Mouse (Mus musculus) heart, postnatal 4 days (tissue): Measurements from ENCODE around the gene Prkra. TPM values are rescaled to one million over a fixed set of nuclear protein-coding genes. Genes with fewer than 3 reads are reported as not detected.

ENCODE experiments used
- DNase-seq: peaks from one replicate; pipeline ENCODE4 v3.0.0; 2021
- total RNA-seq, 2 experiments: library from RNA; stranded (reverse); gene quantifications; 2 replicates each; pipeline ENCODE4 v1.2.3; 2021

The Prkra gene
- total RNA-seq = 10 to 100 TPM; 20.7 to 22.6 TPM

DNA sequence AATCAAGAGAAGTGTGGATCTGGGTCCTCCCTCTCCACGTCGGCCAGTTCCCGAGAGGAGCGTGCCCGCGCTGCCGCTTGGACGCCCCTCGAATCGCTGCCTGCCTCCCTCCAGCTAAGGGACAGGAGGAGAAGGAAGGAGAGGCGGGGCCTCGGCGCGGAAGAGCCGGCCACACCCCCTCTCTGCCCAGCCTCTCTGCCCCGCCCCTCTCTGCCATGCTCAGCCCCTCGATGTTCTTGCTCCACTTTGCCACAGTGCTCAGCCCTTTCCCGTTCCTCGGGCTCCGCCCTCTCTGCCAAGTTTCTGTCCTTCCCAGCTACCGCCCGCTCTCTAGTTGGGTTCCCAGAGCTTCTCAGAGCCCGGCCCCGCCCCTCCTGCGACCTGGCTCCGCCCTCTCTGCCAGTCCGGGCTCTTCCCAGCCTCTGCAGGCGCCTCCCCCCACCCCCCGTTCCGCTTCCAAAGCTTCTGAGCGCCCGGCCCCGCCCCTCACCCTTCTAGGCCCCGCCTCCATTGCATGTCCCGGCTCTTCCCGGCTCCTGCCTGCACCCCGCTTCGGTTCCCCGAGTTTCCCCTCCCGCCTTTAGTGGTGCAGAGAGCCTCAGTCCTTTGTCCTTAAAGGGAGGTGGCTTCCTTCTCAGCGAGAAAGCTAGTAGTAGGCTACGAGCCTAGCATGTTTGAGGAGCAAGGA, at the start of gene Prkra, which contains the start of gene Pjvk:
TSS of gene Prkra (minus strand) at position 133 of the 688 bp plus-strand sequence.
TSS of gene Pjvk (plus strand) at position 594 of the 688 bp plus-strand sequence.
- peak; percentile 99 for DNase-seq

DNA sequence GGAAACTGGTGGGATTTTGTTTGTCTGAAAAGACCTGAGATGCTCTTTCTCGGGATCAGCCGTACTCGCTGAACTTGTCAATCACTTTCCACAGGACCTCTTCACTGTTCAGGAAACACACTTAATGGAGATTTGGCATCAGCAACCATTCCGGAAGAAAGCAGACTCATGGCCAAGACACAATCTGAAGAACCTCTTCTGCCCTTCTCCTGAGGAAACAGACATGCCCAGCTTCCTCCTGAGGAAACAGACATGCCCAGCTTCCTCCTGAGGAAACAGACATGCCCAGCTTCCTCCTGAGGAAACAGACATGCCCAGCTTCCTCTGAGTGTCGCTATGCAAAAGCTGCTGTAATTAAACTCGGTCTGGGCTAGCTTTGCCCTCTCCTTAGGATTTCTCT, 47.5 kb upstream of the Prkra start:
- no peak for DNase-seq

DNA sequence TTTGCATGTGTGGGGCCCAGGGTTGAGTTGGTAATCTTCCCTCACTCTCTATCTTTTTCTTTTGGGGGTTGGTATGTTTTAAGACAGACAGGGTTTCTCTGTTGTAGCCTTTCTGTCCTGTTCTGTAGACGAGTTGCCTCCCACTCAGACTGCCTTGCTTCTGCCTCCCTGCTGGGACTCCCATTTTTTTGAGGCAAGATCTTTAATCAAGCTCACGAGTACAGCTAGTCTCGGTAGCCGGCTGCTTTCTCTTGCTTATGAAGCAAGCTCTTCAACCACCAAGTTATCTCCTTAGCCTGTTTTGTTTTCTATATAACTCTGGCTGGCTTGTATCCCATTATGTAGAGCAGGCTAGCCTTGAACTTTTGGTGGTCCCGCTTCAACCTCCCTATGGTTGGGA, 46.0 kb upstream of the Prkra start:
- DNase-seq = no peak

DNA sequence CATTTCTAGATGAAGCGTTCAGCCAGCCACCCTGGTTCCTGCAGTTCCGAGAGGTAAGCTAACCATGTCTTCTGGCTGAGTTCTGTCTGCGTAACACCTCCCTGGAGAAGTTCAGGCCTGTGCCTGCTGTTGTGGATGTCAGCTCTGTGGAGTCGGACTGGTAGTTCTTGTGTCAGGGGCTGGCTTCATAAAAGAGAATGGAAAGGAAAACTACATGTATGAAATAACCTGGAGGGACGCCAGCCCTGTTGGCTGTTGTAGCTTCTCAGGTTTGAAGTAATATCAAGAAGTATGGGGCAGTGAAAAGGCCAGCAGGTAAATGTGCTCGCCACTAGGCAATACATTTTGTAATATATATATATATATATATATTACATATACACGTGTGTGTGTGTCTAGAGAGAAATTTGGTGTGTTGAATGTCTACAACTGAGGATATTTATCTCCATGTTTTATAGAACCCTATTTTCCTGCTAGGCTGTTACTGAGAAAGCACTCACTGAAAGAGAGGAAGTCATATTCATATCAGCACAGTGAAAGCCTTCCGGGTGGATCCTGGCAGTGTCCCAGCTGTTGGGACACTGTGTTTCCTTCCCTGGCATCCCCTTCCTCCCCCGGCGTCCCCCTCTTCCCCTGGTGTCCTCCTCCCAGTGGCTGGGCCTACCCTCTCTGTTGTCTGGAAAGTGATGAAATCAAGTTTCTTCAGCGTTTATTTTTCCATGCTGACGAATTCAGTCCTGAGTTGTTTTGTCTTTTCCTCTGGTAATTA, 42.8 kb upstream of the Prkra start:
- peak; percentile 63 for DNase-seq

DNA sequence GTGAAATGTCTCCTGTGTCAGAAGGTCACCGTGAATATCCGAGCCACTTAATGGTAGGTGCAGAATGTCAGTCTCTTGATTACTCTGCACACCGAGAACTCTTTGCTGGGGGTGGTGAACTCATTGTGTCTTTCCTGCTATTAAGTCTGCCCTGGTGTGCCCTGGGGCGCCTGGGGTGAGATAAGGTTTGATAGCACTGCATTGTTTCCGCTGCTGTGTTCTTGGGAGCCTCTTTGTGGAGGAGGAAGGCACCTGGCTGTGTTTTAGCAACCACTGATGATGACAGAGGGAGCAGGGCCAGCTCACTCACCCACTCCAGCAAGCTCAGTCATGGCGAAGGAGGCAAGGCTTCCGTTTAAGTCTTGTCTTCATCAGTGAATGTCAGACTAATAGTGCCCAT, 40.3 kb upstream of the Prkra start:
- no peak for DNase-seq

DNA sequence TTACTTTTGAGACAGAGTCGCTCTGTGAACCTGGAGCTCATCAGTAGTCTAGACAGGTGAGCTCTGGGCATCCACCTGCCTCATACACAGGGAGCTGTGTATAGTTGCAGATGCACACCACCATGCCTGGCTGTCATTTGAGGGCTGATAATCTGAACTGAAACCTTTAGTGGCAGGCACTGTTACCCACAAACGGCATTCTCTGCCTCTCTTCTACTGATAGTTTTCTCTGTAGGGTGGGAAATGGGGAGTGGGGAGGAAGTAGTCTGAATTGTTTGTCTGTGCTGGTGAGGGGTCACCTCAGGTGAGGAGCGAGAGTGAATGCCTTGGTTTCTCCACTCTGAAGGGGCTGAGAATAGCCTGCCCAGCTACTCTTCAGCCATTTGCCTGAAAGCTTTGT, 39.8 kb upstream of the Prkra start:
- DNase-seq = no peak

DNA sequence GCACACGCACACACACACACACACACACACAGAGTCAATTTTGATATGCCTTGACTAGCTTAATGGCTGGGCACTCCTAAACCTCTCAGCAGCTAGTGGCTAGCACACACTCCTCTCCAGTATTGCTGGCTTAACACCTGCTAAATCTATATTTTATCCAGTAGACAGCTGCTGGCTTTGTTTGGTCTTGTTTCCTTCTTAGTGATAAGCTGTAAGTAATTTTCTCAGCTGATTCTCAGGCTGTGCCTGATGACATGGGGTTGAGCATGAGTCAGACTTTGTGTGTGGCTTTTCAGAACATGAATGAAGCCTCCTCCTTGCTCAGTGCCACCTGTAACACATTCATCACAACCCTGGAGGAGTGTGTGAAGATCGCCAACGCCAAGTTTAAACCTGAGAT, 39.2 kb upstream of the Prkra start:
- no peak for DNase-seq

DNA sequence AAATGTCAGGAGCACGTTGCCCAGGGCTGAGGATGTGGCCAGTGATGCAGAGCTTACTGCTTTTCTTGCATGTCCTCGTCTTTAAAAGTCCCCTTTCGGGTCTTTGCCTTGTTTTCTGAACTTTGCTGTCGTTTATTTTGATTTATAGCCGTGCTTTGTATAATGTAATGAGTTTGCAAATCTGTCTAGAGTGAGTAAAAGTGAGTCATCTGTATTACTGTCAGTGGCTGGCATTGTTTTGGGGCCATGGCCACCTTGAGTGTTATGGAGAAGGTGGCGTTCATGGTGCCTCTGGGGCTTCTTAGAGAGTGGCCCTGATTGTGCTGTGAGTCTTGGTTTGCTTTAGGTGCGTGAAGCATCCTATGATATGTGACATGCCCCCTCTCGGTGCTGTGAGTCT, 34.5 kb upstream of the Prkra start:
- no peak for DNase-seq

DNA sequence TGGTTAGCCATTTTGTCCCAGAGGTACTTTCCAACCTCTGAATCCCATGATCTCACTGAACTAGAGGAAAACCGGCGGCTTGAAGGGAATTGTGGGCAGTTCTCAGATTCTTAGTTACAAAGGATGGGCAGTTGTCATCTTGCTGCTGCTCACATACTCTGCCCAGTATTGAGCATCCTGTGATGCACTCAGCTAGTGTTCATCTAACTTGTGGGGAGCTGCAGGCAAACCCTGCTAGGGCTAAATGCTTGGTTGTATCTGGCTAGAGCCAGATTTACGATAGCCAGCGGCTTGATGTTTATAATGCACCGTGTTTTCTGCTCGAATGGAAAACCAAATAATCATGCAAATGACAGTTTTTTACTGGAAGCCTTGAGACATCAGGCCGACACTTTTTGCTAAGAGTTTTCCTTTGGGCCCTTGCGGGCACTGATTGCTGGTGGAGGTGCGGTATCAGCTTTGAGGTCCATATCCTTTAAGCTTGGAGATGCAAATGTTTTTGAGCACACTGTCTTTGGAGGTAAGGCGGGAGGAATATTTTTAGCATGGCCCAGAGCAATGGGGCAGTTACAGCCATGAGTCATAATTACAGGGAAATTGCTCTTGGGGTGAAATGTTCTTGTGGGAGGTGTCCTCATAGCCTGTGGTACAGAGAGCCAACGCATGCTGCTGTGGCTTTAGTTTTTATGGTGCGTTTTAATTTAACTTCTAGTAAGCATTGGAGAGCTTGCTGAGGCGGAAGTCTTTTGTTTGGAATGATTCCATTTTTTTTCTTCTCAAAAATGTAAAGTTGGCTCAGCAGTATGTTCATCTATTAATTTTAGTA, 28.8 kb upstream of the Prkra start:
- DNase-seq = no peak

DNA sequence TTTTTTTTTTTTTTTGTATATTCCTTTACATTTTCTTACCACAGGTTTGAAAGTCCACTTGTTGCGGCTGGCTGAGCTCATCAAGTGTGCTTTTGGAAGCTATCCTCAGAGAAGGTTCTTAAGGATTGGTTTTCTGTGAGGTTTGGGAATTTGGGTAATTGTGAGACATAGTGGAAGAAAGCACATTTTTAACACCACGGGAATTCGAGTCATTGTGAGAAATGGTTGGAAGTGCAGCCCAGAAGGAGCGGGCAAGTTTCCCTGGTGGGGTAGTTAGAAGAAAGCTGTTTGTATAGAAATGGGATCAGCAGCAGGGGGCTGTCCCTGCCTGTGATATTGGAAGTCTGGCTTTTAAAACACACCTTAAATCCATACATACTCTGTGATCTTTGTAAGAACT, 28.1 kb upstream of the Prkra start:
- DNase-seq = no peak

DNA sequence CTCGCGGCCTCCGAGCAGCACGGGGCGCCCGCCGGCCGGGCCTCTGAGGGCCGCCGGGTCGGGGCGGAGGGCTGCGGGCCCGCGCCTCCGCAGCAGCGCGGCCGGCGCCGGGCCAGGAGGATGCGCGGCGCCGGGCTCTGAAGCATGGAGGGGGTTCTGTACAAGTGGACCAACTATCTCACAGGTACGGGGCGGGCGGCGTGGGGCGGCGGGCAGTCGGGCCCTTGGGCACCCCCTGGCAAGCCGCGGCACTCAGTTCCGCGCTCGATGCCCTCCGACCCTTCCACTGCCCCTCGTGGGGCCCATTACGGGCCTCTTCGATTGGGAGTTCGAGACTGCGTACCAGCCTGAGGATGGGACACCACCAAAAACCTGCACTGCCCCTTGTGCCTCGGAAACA, 27.6 kb upstream of the Prkra start:
- peak; percentile 25 for DNase-seq

DNA sequence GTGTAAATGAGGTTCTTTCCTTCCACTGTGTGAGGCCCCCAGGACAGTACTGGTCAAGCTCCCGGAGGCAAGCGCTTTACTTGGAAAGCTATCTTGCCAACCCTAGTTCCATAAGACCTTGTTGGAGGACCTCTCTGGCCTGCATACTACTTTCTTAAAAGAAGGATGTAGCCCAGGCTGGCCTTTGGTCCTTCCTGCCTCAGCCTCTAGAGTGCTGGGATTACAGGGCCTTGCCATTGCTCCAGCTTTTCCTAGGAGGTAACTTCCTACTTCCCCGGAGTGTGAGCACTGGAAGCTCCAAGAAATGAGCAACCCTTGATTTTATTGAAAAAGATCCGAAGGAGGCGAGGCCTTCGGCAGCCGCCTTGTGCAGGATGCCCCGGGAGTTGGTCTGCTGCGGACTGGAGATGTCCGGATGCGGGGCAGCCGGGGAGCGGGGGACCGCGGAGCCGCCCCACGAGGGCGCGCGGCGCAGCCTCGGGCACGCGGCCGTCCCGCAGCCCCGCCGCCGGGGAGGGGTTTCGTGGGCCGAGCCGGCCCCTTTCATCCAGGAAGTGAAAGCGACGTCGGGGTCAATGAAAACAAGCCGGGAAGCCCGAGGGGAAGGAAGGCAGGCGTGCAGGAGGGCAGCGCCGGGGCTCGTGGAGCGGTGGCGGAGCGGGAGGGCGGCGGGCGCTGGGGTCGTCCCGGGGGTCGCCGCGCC, 27.1 kb upstream of the Prkra start, which contains the start of gene Plekha3:
TSS of gene Plekha3 (plus strand) at position 557 of the 703 bp plus-strand sequence.
- peak; percentile 85 for DNase-seq

DNA sequence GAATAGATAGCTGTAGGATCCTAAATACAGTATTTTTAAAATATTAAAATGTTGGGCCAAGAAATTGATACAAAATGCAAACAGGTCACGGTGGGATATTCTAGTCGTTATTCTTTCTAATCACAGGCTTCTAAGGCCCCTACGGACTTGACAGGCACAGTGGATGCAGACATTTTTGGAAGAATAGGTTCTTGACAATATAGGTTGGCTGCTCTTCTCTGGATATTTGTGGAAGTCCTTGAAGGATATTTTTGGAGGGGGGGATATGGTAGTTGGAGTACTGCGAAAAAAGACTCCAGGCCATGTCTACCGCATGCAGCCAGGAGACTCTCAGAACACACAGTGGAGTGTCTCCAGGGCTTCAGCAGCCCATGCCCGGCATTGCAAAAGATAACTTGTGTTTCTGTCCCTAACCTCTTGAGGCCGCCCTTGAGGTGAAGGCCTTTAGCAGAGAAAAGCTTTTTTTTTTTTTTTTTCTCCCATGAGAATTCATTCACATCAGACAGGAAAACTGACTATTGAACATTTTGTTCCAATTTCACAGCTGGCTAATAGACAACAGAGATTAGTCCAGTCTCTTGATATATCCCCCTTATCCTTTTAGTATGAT, 25.8 kb upstream of the Prkra start:
- peak; percentile 62 for DNase-seq

DNA sequence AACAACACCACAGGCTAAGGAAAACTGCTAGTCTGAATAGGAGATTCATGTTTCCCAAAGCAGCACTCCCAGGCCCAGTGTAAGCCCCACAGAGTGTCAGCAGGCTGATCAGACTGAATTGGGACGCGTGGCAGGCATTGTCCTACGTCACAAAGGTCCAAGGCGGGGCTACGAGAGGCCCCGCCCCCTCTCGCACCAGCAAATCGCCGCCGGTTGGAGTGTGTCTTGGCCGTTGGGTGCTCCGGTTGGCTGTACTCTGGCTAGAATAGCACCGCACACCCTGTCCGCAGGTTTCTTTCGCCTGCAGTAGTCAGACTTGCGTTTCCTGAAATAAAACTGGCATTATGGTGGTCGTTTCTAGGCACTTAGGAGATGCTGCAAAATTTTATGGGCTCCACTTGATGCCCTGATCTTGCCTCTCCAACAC, 25.2 kb upstream of the Prkra start, which contains the start of gene Fkbp7:
TSS of gene Fkbp7 (minus strand) at position 151 of the 427 bp plus-strand sequence.
- DNase-seq = peak; percentile 93

DNA sequence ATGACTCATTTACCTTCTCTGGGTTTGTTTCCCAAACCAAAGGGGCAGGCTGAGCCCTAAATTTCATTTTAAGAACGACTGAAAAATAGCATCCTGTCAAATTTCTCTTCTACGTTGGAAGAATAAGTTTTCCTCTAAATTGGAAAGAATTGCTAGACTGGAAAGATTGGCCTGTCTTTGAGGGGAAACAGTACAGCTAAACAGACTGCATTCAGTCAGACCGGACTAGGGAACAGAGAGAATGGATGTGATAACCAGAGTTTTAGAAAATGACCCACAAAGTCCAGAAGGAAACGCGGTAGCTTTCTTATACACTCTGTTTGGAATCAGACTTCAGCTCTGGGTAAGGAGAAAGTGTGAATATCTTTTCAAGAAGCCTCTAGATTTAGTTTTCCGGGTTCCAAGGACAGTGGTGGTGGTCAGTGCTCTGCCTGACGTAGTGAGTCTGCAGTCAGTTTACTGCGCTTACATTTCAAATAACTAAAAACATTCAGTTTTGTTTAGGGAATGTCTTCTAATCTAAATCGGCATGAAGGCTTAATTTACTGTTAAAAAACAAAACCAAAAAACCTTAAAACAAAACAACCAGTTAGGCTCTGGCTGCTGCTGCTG, 24.4 kb upstream of the Prkra start:
- DNase-seq = no peak

DNA sequence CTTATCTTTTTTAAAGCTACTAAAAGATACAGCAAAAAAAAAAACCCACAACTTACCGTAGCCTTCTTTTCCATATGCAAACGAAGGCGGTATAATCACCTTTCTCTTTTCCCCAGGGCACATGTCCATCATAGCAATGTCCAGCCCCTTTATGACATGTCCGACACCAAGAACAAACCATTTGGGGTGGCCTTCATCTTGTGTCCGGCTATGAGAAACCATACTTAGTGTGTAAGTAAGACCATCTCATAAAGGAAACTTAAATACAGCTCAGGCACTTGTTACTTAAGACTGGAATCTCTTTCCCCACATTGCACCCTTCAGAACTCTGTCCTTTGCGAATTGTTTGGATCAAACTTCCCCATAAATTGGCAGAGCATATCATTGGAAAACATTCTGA, 23.8 kb upstream of the Prkra start:
- no peak for DNase-seq

DNA sequence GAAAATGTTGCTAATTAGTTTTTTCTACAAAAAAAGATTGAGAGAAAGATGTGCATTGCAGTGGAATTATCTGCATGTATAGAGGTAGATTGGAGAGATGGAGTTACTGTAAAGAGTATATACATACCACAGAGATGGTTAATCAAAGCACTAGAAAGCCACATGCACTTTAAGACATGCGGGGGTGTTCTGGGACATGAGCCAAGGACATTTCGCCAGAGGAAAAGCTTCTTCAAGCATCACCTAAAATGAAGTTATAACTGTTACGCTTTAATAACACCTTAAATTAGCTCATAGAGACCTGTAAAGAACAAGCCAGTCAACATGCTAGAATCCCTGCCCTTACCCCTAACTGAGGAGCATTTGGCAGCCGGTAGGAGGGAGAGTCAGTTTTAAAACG, 19.4 kb upstream of the Prkra start:
- DNase-seq = no peak

DNA sequence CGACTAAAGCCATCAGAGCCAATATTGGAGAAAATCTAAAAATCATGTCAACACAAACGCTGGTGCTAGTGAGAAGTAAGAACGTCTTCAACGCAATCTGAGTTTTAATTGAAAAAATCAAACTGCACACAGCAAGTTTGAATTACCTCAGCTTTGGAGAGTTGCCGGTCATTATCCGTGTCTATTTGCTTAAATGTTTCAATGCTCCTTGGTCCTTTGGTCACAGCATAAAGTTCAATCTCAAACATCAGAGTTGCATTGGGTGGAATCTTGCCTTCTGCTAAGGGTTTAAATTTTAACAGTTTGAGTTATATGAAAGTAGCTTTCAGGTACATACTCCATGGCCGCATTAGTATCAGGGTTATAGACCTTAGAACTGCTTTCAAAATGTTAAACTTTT, 17.7 kb upstream of the Prkra start:
- DNase-seq = no peak

DNA sequence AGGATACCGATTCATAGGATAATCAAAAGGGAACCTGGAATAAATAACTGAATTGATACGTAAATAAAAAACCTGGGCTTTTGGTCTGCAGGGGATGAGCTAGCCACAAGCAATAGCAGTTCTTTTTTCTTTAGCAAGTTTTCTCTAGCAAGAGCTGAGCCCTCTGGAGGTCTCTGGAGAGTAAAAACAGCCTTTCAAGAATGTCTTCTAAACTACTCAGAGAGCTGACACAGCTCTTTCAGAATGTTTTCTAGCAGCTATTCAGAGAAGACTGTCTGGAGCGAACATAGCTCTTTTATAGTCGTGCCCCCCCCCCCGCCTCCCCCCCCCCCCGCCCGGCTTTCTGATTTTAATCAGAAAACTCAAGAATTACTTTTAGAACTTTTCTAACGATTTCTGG, 11.6 kb upstream of the Prkra start:
- DNase-seq = no peak

DNA sequence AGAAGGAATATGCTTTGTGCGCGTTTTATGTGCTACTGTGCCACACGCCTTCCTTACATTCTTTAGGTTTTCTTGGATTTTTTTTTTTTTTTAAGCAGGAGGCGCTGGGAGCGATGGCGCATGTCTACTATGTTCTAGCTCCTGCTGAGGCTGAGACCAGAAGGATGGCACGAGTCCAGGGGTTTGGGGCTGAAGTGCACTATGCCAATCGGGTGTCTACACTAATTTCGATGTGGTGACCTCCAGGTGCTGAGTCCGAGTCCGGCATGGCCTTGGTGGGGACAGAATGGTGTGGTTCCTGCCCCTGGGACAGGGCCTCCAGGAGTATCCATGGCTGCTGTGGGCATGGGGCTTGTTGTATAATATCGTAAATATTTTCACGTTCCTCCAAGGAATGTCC, 10.7 kb upstream of the Prkra start:
- no peak for DNase-seq

DNA sequence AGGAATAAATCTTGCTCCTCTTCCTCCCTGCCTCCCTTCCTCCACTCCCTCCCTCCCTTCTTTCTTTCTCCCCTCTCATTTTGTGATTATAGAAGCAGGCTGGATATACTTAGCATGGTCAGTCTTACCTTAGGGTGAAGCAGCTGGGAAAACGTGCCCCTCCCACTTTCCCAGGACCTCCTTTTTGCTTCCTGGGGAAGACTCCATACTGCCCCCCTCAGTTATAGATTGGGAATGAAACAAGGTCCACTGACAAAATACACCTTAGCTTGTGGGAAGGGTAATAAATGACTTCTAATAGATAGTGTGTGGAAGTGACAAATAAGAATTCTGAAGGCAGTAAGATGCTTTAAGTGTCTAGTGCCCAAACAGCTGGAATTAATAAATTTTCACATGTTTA, 8.2 kb upstream of the Prkra start:
- DNase-seq = no peak
